Mouse (Mus musculus): ENCODE measurements around the gene Sos2. TPM values are rescaled to one million over a fixed set of nuclear protein-coding genes. Genes with fewer than 3 reads are reported as not detected.

Gene Sos2
- 12.4 and 13.1 TPM in 2 replicates for polyA plus RNA-seq (2015; fragmentation: Nextera tagmentation; extraction: Ambion mirVana)

- no peaks in the 10 kb centered on the region for H3K27me3 ChIP-seq
- H3K4me2 ChIP-seq (replicated peaks), result peak within 1 kb of the TSS; percentile 72
- H3K9me3 ChIP-seq, result no peaks in the 10 kb centered on the region
- 0% methylated on average over 12 of the region's 85 CpGs for WGBS
- H3K4me1 ChIP-seq (replicated peaks), result peaks cover 10% of the 10 kb centered on the region
- peak within 1 kb of the TSS; percentile 95 for H3K9ac ChIP-seq (replicated peaks)
- H3K36me3 ChIP-seq, result no peaks in the 10 kb centered on the region
- peak; percentile 89 for ATAC-seq
- H3K27ac ChIP-seq, result peak within 1 kb of the TSS; percentile 98
- peak within 1 kb of the TSS; percentile 94 for H3K4me3 ChIP-seq (replicated peaks)
Measured at GRCm38 (mm10) chr12:69681566-69682061, at the start of gene Sos2. Gene Sos2 (minus strand): TSS chr12:69681852.

DNA sequence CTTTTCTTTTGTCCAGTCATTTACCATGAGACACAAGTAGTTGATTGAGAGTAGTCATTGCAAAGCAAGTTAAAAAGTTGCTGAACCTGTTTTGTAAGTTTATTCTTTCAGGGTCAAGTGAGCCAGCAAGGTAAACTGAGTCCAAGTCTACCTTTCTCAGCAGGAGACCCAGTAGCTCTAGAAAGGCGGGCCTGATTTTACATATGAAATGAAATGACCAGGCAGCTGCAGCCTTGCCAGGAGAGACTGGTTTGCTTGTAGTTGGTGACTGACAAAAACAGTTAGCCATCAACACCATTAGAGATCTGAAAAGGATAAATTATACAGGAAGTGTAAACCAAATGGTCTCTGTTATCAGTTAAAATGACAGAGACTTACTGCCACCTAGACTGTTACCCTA lies 48.7 kb upstream of the Sos2 start:
- no peak overlapping the region for H3K4me2 ChIP-seq (replicated peaks)
- no peak overlapping the region for H3K9ac ChIP-seq (replicated peaks)
- no peaks in the 10 kb centered on the region for H3K9me3 ChIP-seq
- peaks cover 4% of the 10 kb centered on the region; the same call in 1 of the 2 replicates for H3K4me1 ChIP-seq (replicated peaks)
- H3K4me3 ChIP-seq (replicated peaks), result no peak overlapping the region
- no peaks in the 10 kb centered on the region for H3K27me3 ChIP-seq
- no peaks in the 10 kb centered on the region for H3K36me3 ChIP-seq
- no peak for ATAC-seq
- no peak overlapping the region for H3K27ac ChIP-seq
- 84% methylated on average over 1 of the region's 1 CpGs for WGBS

- Histone ChIP-seq H3K4me2 (replicated peaks) (no peak overlapping the region), H3K9me3 (no peaks in the 10 kb centered on the region), H3K36me3 (no peaks in the 10 kb centered on the region), H3K27me3 (no peaks in the 10 kb centered on the region), H3K4me1 (replicated peaks) (peaks cover 7% of the 10 kb centered on the region), H3K4me3 (replicated peaks) (no peak overlapping the region), H3K9ac (replicated peaks) (no peak overlapping the region), H3K27ac (no peak overlapping the region)
- 93% methylated on average over 1 of the region's 1 CpGs for WGBS
- no peak for ATAC-seq
Measured at GRCm38 (mm10) chr12:69729246-69729645, 47.6 kb upstream of the Sos2 start.

GRCm38 (mm10) chr12:69724711-69725460 lies 43.2 kb upstream of the Sos2 start, which contains the start of the genes L2hgdh and Atp5s:
Gene L2hgdh (minus strand): TSS chr12:69724873.
Gene Atp5s (plus strand): TSS chr12:69724950.
- Histone ChIP-seq H3K9me3 (peaks cover 4% of the 10 kb centered on the region; the same call in 1 of the 2 replicates), H3K4me2 (replicated peaks) (peak within 1 kb of the TSS; percentile 93), H3K9ac (replicated peaks) (peak within 1 kb of the TSS; percentile 78), H3K36me3 (peaks cover 6% of the 10 kb centered on the region), H3K4me1 (replicated peaks) (peaks cover 17% of the 10 kb centered on the region), H3K4me3 (replicated peaks) (peak within 1 kb of the TSS; percentile 73), H3K27me3 (no peaks in the 10 kb centered on the region), H3K27ac (peak within 1 kb of the TSS; percentile 81)
- under 1% methylated on average over 60 of the region's 60 CpGs for WGBS
- peak; percentile 98 for ATAC-seq

GRCm38 (mm10) chr12:69724018-69724710 lies 42.5 kb upstream of the Sos2 start:
- Histone ChIP-seq H3K4me2 (replicated peaks) (peak overlapping the region; percentile 93), H3K4me1 (replicated peaks) (peaks cover 17% of the 10 kb centered on the region), H3K27ac (no peak overlapping the region; the same call in 1 of the 2 replicates), H3K27me3 (no peaks in the 10 kb centered on the region), H3K4me3 (replicated peaks) (peak overlapping the region; percentile 73), H3K36me3 (peaks cover 14% of the 10 kb centered on the region), H3K9me3 (peaks cover 11% of the 10 kb centered on the region; the same call in 1 of the 2 replicates), H3K9ac (replicated peaks) (peak overlapping the region; percentile 78)
- 3% methylated on average over 24 of the region's 24 CpGs for WGBS
- ATAC-seq, result peak; percentile 5

- peak overlapping the region; percentile 93 for H3K4me2 ChIP-seq (replicated peaks)
- 45% methylated on average over 2 of the region's 2 CpGs for WGBS
- peaks cover 14% of the 10 kb centered on the region; the same call in 1 of the 2 replicates for H3K9me3 ChIP-seq
- H3K27ac ChIP-seq, result no peak overlapping the region
- H3K4me1 ChIP-seq (replicated peaks), result peaks cover 17% of the 10 kb centered on the region
- no peak for ATAC-seq
- H3K9ac ChIP-seq (replicated peaks), result no peak overlapping the region
- H3K4me3 ChIP-seq (replicated peaks), result peak overlapping the region; percentile 73; the same call in 1 of the 2 replicates
- peaks cover 18% of the 10 kb centered on the region for H3K36me3 ChIP-seq
- H3K27me3 ChIP-seq, result no peaks in the 10 kb centered on the region
Measured at GRCm38 (mm10) chr12:69723376-69723775, 41.7 kb upstream of the Sos2 start.

GRCm38 (mm10) chr12:69722857-69723256 lies 41.2 kb upstream of the Sos2 start:
- ATAC-seq, result no peak
- 94% methylated on average over 3 of the region's 3 CpGs for WGBS
- Histone ChIP-seq H3K27ac (no peak overlapping the region), H3K9me3 (peaks cover 14% of the 10 kb centered on the region; the same call in 1 of the 2 replicates), H3K4me2 (replicated peaks) (no peak overlapping the region), H3K36me3 (peaks cover 23% of the 10 kb centered on the region), H3K9ac (replicated peaks) (no peak overlapping the region), H3K4me1 (replicated peaks) (peaks cover 17% of the 10 kb centered on the region), H3K27me3 (no peaks in the 10 kb centered on the region), H3K4me3 (replicated peaks) (no peak overlapping the region)

GRCm38 (mm10) chr12:69713628-69714027 lies 32.0 kb upstream of the Sos2 start:
- 0 out of 2 replicates have a peak, but pooled peaks cover 2% of the 10 kb centered on the region for H3K9me3 ChIP-seq
- no peak overlapping the region for H3K27ac ChIP-seq
- no peak overlapping the region for H3K4me2 ChIP-seq (replicated peaks)
- H3K27me3 ChIP-seq, result no peaks in the 10 kb centered on the region
- H3K36me3 ChIP-seq, result peaks cover 15% of the 10 kb centered on the region
- H3K9ac ChIP-seq (replicated peaks), result no peak overlapping the region
- H3K4me1 ChIP-seq (replicated peaks), result no peaks in the 10 kb centered on the region
- H3K4me3 ChIP-seq (replicated peaks), result no peak overlapping the region
- no peak for ATAC-seq

DNA sequence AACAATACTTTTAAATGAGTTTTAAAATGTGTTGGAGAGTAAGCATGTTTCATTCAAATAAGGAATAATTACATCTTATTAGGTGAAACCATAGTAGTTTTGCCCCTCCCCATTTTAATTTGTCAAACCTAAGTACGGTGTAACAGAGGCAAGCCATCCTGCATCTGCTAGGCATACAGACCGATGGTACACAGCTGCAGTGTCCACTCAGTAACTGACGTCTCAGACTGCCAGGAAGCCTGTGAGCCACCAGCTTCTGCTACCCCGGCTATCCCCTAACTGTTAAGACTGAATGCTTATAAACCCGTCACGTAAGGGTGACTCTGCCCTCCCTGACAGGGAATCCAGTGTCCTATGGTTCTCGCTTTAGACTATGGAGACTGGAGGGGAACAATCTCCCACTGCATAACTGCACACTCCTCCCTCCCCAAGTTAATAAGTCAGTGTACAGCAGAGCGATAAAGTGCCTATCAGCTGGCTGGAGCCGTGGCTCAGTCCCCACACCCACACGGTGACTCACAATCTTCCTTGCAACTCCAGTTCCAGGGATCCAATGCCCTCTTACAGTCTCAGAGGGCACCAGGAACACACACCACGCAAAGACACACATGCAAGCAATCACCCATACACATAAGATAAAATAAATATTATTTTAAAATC lies 23.3 kb upstream of the Sos2 start:
- ATAC-seq, result no peak
- Histone ChIP-seq H3K4me3 (replicated peaks) (no peak overlapping the region), H3K4me1 (replicated peaks) (no peaks in the 10 kb centered on the region), H3K36me3 (peaks cover 8% of the 10 kb centered on the region), H3K27ac (no peak overlapping the region), H3K27me3 (no peaks in the 10 kb centered on the region), H3K9me3 (no peaks in the 10 kb centered on the region), H3K4me2 (replicated peaks) (no peak overlapping the region), H3K9ac (replicated peaks) (no peak overlapping the region)
- 92% methylated on average over 11 of the region's 11 CpGs for WGBS

GRCm38 (mm10) chr12:69698352-69698751 lies 16.7 kb upstream of the Sos2 start:
- Histone ChIP-seq H3K4me1 (replicated peaks) (no peaks in the 10 kb centered on the region), H3K9me3 (no peaks in the 10 kb centered on the region), H3K9ac (replicated peaks) (no peak overlapping the region), H3K4me2 (replicated peaks) (no peak overlapping the region), H3K27me3 (no peaks in the 10 kb centered on the region), H3K27ac (no peak overlapping the region), H3K36me3 (peaks cover 16% of the 10 kb centered on the region), H3K4me3 (replicated peaks) (no peak overlapping the region)
- 90% methylated on average over 6 of the region's 6 CpGs for WGBS
- ATAC-seq, result no peak

DNA sequence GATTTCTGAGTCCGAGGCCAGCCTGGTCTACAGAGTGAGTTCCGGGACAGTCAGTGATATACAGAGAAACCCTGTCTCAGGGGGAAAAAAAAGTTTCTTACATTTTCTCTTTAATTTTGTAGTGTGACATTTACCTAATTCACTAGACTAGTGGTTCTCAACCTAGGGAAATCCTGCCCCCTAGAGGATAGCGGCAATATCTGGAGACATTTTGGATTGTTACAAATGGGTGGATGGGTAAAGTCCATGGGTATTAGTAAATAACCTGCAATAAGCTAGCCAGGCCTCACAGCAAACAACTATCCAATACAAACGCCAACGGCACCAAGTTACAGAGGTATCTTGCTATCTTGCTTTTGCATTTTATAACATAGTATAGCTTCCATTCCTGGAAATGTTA lies 15.1 kb upstream of the Sos2 start:
- Histone ChIP-seq H3K4me2 (replicated peaks) (no peak overlapping the region), H3K27ac (no peak overlapping the region), H3K9me3 (no peaks in the 10 kb centered on the region), H3K4me3 (replicated peaks) (no peak overlapping the region), H3K4me1 (replicated peaks) (no peaks in the 10 kb centered on the region), H3K36me3 (peaks cover 14% of the 10 kb centered on the region), H3K9ac (replicated peaks) (no peak overlapping the region), H3K27me3 (no peaks in the 10 kb centered on the region)
- 78% methylated on average over 5 of the region's 5 CpGs for WGBS
- ATAC-seq, result no peak
